In genomic region chr8:106332498-106332897, GRCm38 (mm10) we compare ENCODE assay signal across 15 mouse cellular contexts. TPM values are rescaled to one million over a fixed set of nuclear protein-coding genes. Genes with fewer than 3 reads are reported as not detected.
"Had no signal": no experiment of that assay in that cellular context is flagged by ENCODE, and none has a peak within 500 bp of the region (broad histone marks: within the 10 kb centered on the region; RNA-seq: fewer than 3 reads in every experiment).

No protein-coding gene starts in this region.

- ATAC-seq: midbrain, embryonic 15.5 days had no signal

- H3K9ac ChIP-seq: lung, embryonic 14.5 days; midbrain, embryonic 12.5 days; midbrain, embryonic 15.5 days; neural tube, embryonic 12.5 days; stomach, embryonic 15.5 days had no signal

- H3K27ac ChIP-seq: midbrain, embryonic 10.5 days; midbrain, embryonic 12.5 days; midbrain, embryonic 15.5 days; neural tube, embryonic 12.5 days; stomach, embryonic 15.5 days; stomach, postnatal 0 days had no signal

- H3K4me3 ChIP-seq: midbrain, embryonic 10.5 days; midbrain, embryonic 12.5 days; midbrain, embryonic 15.5 days; neural tube, embryonic 12.5 days; stomach, embryonic 15.5 days had no signal

- H3K27me3 ChIP-seq: midbrain, embryonic 15.5 days; neural tube, embryonic 12.5 days had no signal

- H3K36me3 ChIP-seq: midbrain, embryonic 10.5 days; midbrain, embryonic 12.5 days; midbrain, embryonic 15.5 days; neural tube, embryonic 12.5 days; stomach, embryonic 15.5 days had no signal

- H3K9me3 ChIP-seq: midbrain, embryonic 10.5 days; midbrain, embryonic 12.5 days; midbrain, embryonic 15.5 days; neural tube, embryonic 12.5 days; stomach, embryonic 15.5 days had no signal

- DNase-seq: lung, adult 18-20 months; lung, embryonic 14.5 days; lung, postnatal 10 days; lung, postnatal 4 days; right cerebral cortex, postnatal 14 days; thymus, adult 2 months; thymus, postnatal 25 days; thymus, postnatal 4 days had no signal

- H3K4me2 ChIP-seq: lung, embryonic 14.5 days; midbrain, embryonic 12.5 days; midbrain, embryonic 15.5 days; neural tube, embryonic 12.5 days; stomach, embryonic 15.5 days had no signal

RNA-seq across cellular contexts. Expression of gene Smpd3, which starts 5.3 kb away (rescaled TPM):
- total RNA-seq: megakaryocyte-erythroid progenitor cell, adult 5-6 weeks had no signal
